Mouse (Mus musculus) neural tube, embryonic 15.5 days (tissue): ENCODE measurements around the gene Slfn1. TPM values are rescaled to one million over a fixed set of nuclear protein-coding genes. Genes with fewer than 3 reads are reported as not detected.

Source experiments
- ATAC-seq: fragments of 200-750 bp; cut with Nextera tagmentation; 2 replicates; pipeline ENCODE4 v1.8.0; 2017; ENCODE audit warnings: mild to moderate bottlenecking, moderate TSS enrichment, moderate library complexity; ENCODE audit not compliant: low FRiP score
- H3K27ac ChIP-seq: fragments of 300-500 bp; sonication (generic); replicated peaks from 2 replicates; pipeline ENCODE4 v1.5.1; 2015; ENCODE audit warnings: mild to moderate bottlenecking, inconsistent platforms
- H3K27me3 ChIP-seq: fragments of 300-500 bp; sonication (generic); replicated peaks from 2 replicates; pipeline ENCODE4 v1.6.1; 2015; ENCODE audit warnings: inconsistent platforms
- H3K36me3 ChIP-seq: fragments of 300-500 bp; sonication (generic); 2 replicates; pipeline ENCODE4 v1.6.1; 2015; ENCODE audit warnings: inconsistent platforms
- H3K4me1 ChIP-seq: fragments of 300-500 bp; sonication (generic); 2 replicates; pipeline ENCODE4 v1.6.1; 2015; ENCODE audit warnings: inconsistent platforms
- H3K4me2 ChIP-seq: fragments of 300-500 bp; sonication (generic); 2 replicates; pipeline ENCODE4 v1.6.1; 2015; ENCODE audit warnings: inconsistent platforms, mild to moderate bottlenecking, moderate library complexity
- H3K4me3 ChIP-seq: fragments of 300-500 bp; sonication (generic); replicated peaks from 2 replicates; pipeline ENCODE4 v1.5.1; 2015; ENCODE audit warnings: mild to moderate bottlenecking, inconsistent platforms
- H3K9ac ChIP-seq: fragments of 300-500 bp; sonication (generic); replicated peaks from 2 replicates; pipeline ENCODE4 v1.6.1; 2015; ENCODE audit warnings: mild to moderate bottlenecking, inconsistent platforms
- H3K9me3 ChIP-seq: fragments of 300-500 bp; sonication (generic); replicated peaks from 2 replicates; pipeline ENCODE4 v1.6.1; 2016; ENCODE audit warnings: inconsistent platforms
- WGBS: fragments of 180-500 bp; shearing (Covaris S2); methylation state at CpG from one replicate; pipeline ENCODE4 v1.1.7; 2015; ENCODE audit warnings: mixed read lengths; 5-methylcytosine and 5-hydroxymethylcytosine counted together
- polyA plus RNA-seq: library from polyadenylated mRNA; unstranded; fragments of >200 nt; fragmentation: Nextera tagmentation; extraction: Ambion mirVana; gene quantifications from 2 replicates; pipeline ENCODE4 v1.2.1, GENCODE M21; 2015

The Slfn1 gene
- 0.28 TPM in 1 of 2 replicates, not detected in the other for polyA plus RNA-seq

- WGBS, result 86% methylated on average over 13 of the region's 13 CpGs
- ATAC-seq, result no peak
- H3K4me2 ChIP-seq, result no peak within 1 kb of the TSS
Measured at GRCm38 (mm10) chr11:83116597-83117227, at the start of gene Slfn1. Gene Slfn1 (plus strand): TSS chr11:83116849.

GRCm38 (mm10) chr11:83067982-83068694 lies 48.5 kb upstream of the Slfn1 start:
- Histone ChIP-seq H3K36me3 (no peaks in the 10 kb centered on the region), H3K4me2 (no peak overlapping the region), H3K27me3 (no peaks in the 10 kb centered on the region), H3K27ac (no peak overlapping the region), H3K9ac (no peak overlapping the region), H3K4me1 (no peaks in the 10 kb centered on the region), H3K9me3 (no peaks in the 10 kb centered on the region), H3K4me3 (no peak overlapping the region)
- ATAC-seq, result no peak
- WGBS, result 77% methylated on average over 4 of the region's 4 CpGs

More at GRCm38 (mm10) chr11:83116597-83117227, at the start of gene Slfn1:
- Histone ChIP-seq H3K4me1 (no peaks in the 10 kb centered on the region), H3K9me3 (no peaks in the 10 kb centered on the region), H3K9ac (no peak within 1 kb of the TSS), H3K27me3 (no peaks in the 10 kb centered on the region), H3K4me3 (no peak within 1 kb of the TSS), H3K36me3 (no peaks in the 10 kb centered on the region), H3K27ac (no peak within 1 kb of the TSS)

GRCm38 (mm10) chr11:83070321-83070970 lies 46.2 kb upstream of the Slfn1 start:
- no peak overlapping the region for H3K4me2 ChIP-seq
- H3K4me3 ChIP-seq, result no peak overlapping the region
- no peaks in the 10 kb centered on the region for H3K9me3 ChIP-seq
- H3K4me1 ChIP-seq, result no peaks in the 10 kb centered on the region
- H3K9ac ChIP-seq, result no peak overlapping the region
- no peak for ATAC-seq
- 81% methylated on average over 15 of the region's 15 CpGs for WGBS
- no peak overlapping the region for H3K27ac ChIP-seq
- no peaks in the 10 kb centered on the region for H3K36me3 ChIP-seq
- no peaks in the 10 kb centered on the region for H3K27me3 ChIP-seq

GRCm38 (mm10) chr11:83077714-83078422 lies 38.8 kb upstream of the Slfn1 start:
- H3K36me3 ChIP-seq, result no peaks in the 10 kb centered on the region
- no peak overlapping the region for H3K27ac ChIP-seq
- no peaks in the 10 kb centered on the region for H3K4me1 ChIP-seq
- no peak overlapping the region for H3K9ac ChIP-seq
- no peaks in the 10 kb centered on the region for H3K9me3 ChIP-seq
- H3K4me3 ChIP-seq, result no peak overlapping the region
- no peak for ATAC-seq
- H3K27me3 ChIP-seq, result no peaks in the 10 kb centered on the region
- 80% methylated on average over 3 of the region's 3 CpGs for WGBS
- H3K4me2 ChIP-seq, result no peak overlapping the region

GRCm38 (mm10) chr11:83078423-83079140 lies 38.1 kb upstream of the Slfn1 start:
- no peak for ATAC-seq
- H3K9me3 ChIP-seq, result no peaks in the 10 kb centered on the region
- no peak overlapping the region for H3K9ac ChIP-seq
- no peak overlapping the region for H3K4me2 ChIP-seq
- whole genome bisulfite sequencing, result 85% methylated on average over 5 of the region's 5 CpGs
- no peak overlapping the region for H3K27ac ChIP-seq
- H3K36me3 ChIP-seq, result no peaks in the 10 kb centered on the region
- H3K4me3 ChIP-seq, result no peak overlapping the region
- H3K4me1 ChIP-seq, result no peaks in the 10 kb centered on the region
- no peaks in the 10 kb centered on the region for H3K27me3 ChIP-seq

GRCm38 (mm10) chr11:83079487-83080199 lies 37.0 kb upstream of the Slfn1 start:
- Histone ChIP-seq H3K9me3 (no peaks in the 10 kb centered on the region), H3K36me3 (no peaks in the 10 kb centered on the region), H3K27me3 (no peaks in the 10 kb centered on the region), H3K27ac (no peak overlapping the region), H3K4me2 (no peak overlapping the region), H3K4me1 (no peaks in the 10 kb centered on the region), H3K9ac (no peak overlapping the region), H3K4me3 (no peak overlapping the region)
- whole genome bisulfite sequencing, result 90% methylated on average over 9 of the region's 9 CpGs
- ATAC-seq, result no peak

GRCm38 (mm10) chr11:83082741-83083473 lies 33.7 kb upstream of the Slfn1 start:
- 46% methylated on average over 7 of the region's 7 CpGs for WGBS

GRCm38 (mm10) chr11:83084161-83084560 lies 32.5 kb upstream of the Slfn1 start:
- H3K4me1 ChIP-seq, result no peaks in the 10 kb centered on the region
- H3K27ac ChIP-seq, result no peak overlapping the region
- no peak overlapping the region for H3K9ac ChIP-seq
- no peak for ATAC-seq
- no peak overlapping the region for H3K4me2 ChIP-seq
- no peak overlapping the region for H3K4me3 ChIP-seq
- H3K36me3 ChIP-seq, result no peaks in the 10 kb centered on the region
- 100% methylated on average over 2 of the region's 2 CpGs for WGBS
- H3K9me3 ChIP-seq, result no peaks in the 10 kb centered on the region
- H3K27me3 ChIP-seq, result no peaks in the 10 kb centered on the region

More at GRCm38 (mm10) chr11:83082741-83083473, 33.7 kb upstream of the Slfn1 start:
- no peaks in the 10 kb centered on the region for H3K4me1 ChIP-seq
- H3K4me2 ChIP-seq, result no peak overlapping the region
- no peak overlapping the region for H3K9ac ChIP-seq
- H3K36me3 ChIP-seq, result no peaks in the 10 kb centered on the region
- no peaks in the 10 kb centered on the region for H3K27me3 ChIP-seq
- H3K27ac ChIP-seq, result no peak overlapping the region
- no peaks in the 10 kb centered on the region for H3K9me3 ChIP-seq
- ATAC-seq, result no peak
- H3K4me3 ChIP-seq, result no peak overlapping the region

- WGBS, result 86% methylated on average over 10 of the region's 10 CpGs
- H3K9ac ChIP-seq, result no peak overlapping the region
- H3K36me3 ChIP-seq, result no peaks in the 10 kb centered on the region
- no peaks in the 10 kb centered on the region for H3K4me1 ChIP-seq
- H3K4me2 ChIP-seq, result no peak overlapping the region
- ATAC-seq, result no peak
- no peaks in the 10 kb centered on the region for H3K9me3 ChIP-seq
- H3K27me3 ChIP-seq, result no peaks in the 10 kb centered on the region
- no peak overlapping the region for H3K27ac ChIP-seq
- H3K4me3 ChIP-seq, result no peak overlapping the region
Measured at GRCm38 (mm10) chr11:83084761-83085160, 31.9 kb upstream of the Slfn1 start.

GRCm38 (mm10) chr11:83115138-83115537 lies 1.5 kb upstream of the Slfn1 start:
- H3K27me3 ChIP-seq, result no peaks in the 10 kb centered on the region
- ATAC-seq, result no peak
- H3K4me1 ChIP-seq, result no peaks in the 10 kb centered on the region
- no peaks in the 10 kb centered on the region for H3K36me3 ChIP-seq
- no peak overlapping the region for H3K4me3 ChIP-seq
- no peak overlapping the region for H3K4me2 ChIP-seq
- 49% methylated on average over 2 of the region's 2 CpGs for WGBS
- no peak overlapping the region for H3K9ac ChIP-seq
- H3K27ac ChIP-seq, result no peak overlapping the region
- H3K9me3 ChIP-seq, result no peaks in the 10 kb centered on the region
